Mouse (Mus musculus): ENCODE data around the gene Fap. TPM values are rescaled to one million over a fixed set of nuclear protein-coding genes. Genes with fewer than 3 reads are reported as not detected.

Gene Fap
- polyA plus RNA-seq, 1 experiment from 2014 or later: 1.5 TPM

DNA sequence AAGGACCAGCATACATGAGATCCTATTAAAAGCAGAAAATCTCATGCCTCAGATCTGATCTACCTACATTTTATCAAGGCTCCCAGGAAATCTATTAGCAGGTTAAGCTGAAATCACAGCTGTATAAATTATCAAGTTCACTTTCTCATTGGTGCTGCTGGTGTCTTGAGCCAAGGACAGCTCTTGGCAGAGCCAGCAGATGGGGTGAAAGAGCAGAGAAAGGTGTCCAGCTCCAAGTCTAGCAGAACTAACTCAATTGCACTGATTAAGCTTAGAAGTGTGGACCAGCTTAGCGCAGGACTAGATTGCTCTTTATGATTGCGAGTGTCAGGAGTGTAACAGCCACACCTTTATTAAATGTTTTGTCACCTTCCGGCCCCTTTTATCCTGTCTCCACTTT lies 89.0 kb downstream of the Fap start:
- Histone ChIP-seq H3K9me3 (ENCODE audit: control insufficient read depth, low read length) (no peaks in the 10 kb centered on the region), H3K9ac (ENCODE audit: low read depth, low read length) (no peak overlapping the region), H3K4me2 (ENCODE audit: low read length) (no peak overlapping the region), H3K4me1 (ENCODE audit: control insufficient read depth, insufficient read depth, low read depth, low read length) (no peaks in the 10 kb centered on the region), H3K27ac (ENCODE audit: low read depth, low read length) (no peak overlapping the region), H3K36me3 (ENCODE audit: control insufficient read depth, insufficient read depth, low read length) (no peaks in the 10 kb centered on the region), H3K27me3 (replicated peaks; ENCODE audit: control insufficient read depth, insufficient read depth, low read length) (no peaks in the 10 kb centered on the region), H3K4me3 (ENCODE audit: low read length) (no peak overlapping the region)
- WGBS: 93% methylated on average over 3 of the region's 3 CpGs
- ATAC-seq: no peak

DNA sequence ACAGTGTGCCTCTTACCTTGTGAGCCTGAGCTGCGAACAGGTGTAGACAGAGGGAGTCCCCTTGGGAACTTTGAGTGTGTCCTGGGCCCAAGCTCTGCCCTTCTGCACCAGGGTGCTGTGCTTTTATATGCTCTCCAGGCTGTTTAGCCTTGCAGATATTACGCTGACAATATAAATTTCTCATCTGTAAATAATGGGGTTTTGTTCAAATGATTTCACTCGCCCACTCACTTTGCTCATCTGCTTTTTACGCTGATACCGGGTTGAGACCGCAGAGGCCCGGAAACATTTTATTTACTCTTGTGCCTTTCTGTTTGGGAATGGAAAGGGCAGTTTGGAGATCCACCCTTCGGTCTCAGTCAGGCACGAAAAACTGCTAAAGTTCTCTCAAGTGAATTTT lies 90.3 kb downstream of the Fap start, which contains the start of gene Gcg:
Gene Gcg (minus strand): TSS at position 101 of the 400 bp plus-strand sequence.
- Histone ChIP-seq H3K4me1 (ENCODE audit: control insufficient read depth, insufficient read depth, low read depth, low read length) (no peaks in the 10 kb centered on the region), H3K27me3 (replicated peaks; ENCODE audit: control insufficient read depth, insufficient read depth, low read length) (no peaks in the 10 kb centered on the region), H3K36me3 (ENCODE audit: control insufficient read depth, insufficient read depth, low read length) (no peaks in the 10 kb centered on the region), H3K4me2 (ENCODE audit: low read length) (no peak within 1 kb of the TSS), H3K9ac (ENCODE audit: low read depth, low read length) (no peak within 1 kb of the TSS), H3K4me3 (ENCODE audit: low read length) (no peak within 1 kb of the TSS), H3K27ac (ENCODE audit: low read depth, low read length) (no peak within 1 kb of the TSS), H3K9me3 (ENCODE audit: control insufficient read depth, low read length) (no peaks in the 10 kb centered on the region)
- ATAC-seq: no peak
- WGBS: 80% methylated on average over 9 of the region's 9 CpGs

DNA sequence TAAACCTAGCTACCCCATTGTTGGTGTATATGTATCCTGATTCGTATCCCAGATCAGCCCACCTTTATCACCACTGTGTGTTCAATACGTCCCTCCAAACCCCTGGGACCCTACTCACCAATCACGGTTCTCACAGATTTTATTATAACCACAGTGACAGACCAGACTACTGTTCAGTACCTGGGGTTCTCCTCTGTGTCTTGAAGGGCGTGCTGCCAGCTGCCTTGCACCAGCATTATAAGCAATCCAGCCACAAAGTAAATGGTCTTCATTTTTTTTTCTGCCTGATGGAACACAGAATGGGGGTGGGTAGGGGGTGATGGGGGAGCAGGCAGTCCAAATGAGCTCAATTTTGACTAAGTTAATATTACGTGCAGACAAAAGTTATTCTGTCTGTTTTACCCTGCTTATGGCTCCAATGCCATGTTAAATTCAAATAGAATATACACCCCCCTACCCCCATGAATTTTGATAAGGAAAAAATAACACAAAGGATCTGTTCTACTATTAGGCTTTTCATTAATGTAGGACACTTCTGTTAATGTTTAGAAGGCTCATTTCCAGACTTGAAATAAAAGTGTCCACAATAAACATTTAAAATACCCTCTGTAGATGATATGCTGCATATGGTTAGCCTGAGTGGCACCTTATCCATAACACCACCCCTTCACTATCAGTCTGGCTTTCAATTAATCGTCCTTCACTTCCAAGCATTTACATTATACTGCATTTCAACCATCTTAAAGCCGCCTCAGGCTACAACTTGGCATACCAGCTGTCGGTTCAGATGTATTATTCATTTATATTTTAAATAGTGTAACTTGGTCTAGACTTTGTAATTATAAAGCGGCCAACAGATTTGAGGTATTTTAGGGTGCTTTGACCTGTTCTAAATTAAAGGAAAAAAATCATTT lies 93.3 kb downstream of the Fap start:
- WGBS: 68% methylated on average over 9 of the region's 9 CpGs
- no peaks in the 10 kb centered on the region for H3K27me3 ChIP-seq (replicated peaks; ENCODE audit: control insufficient read depth, insufficient read depth, low read length)
- no peak overlapping the region for H3K4me2 ChIP-seq (ENCODE audit: low read length)
- H3K36me3 ChIP-seq (ENCODE audit: control insufficient read depth, insufficient read depth, low read length): no peaks in the 10 kb centered on the region
- no peak overlapping the region for H3K9ac ChIP-seq (ENCODE audit: low read depth, low read length)
- peak; percentile 48; the same call in 1 of the 2 replicates for ATAC-seq
- H3K4me3 ChIP-seq (ENCODE audit: low read length): no peak overlapping the region
- H3K4me1 ChIP-seq (ENCODE audit: control insufficient read depth, insufficient read depth, low read depth, low read length): no peaks in the 10 kb centered on the region
- no peak overlapping the region for H3K27ac ChIP-seq (ENCODE audit: low read depth, low read length)
- H3K9me3 ChIP-seq (ENCODE audit: control insufficient read depth, low read length): no peaks in the 10 kb centered on the region

DNA sequence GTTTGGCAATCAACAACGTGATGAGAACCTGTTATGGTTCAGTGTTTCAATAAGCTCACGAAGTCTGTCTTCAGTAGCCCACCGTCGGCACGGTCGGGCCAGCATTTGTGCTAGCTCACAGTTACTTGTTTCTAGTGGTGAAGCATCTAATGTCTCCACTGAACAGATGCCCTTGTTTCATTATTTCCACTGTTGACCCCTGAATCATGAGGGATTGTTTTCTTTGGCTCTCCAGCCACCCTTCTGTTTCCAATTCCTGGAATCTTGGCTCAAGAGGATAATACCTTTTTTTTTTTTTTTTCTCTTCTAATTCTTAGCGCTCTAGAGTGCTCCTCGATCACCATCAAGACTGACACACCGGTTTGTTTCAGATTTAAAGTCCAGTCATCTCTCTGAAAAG lies 104.3 kb downstream of the Fap start:
- no peak overlapping the region for H3K9ac ChIP-seq (ENCODE audit: low read depth, low read length)

DNA sequence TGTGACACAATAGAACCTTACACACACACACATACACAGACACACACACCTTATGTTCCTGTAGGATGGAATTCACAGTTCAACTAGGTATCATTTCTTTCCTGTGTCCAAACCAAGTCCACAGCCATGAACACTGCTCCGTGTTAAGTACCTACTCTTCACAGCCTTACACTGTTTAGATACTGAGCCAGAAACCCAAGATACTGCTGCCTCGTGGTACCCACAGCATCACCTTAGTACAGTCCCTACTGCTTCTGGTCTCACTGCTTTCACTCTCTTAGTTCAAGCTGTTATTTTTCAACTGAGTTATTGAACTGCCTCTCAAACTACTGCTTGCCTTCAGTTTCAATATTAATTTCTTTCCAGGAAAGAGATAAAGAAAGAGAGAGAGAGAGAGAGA lies 110.6 kb downstream of the Fap start:
- H3K27ac ChIP-seq (ENCODE audit: low read depth, low read length): no peak overlapping the region
- H3K4me1 ChIP-seq (ENCODE audit: control insufficient read depth, insufficient read depth, low read depth, low read length): no peaks in the 10 kb centered on the region
- no peaks in the 10 kb centered on the region for H3K36me3 ChIP-seq (ENCODE audit: control insufficient read depth, insufficient read depth, low read length)
- no peak for ATAC-seq
- WGBS: 92% methylated on average over 2 of the region's 2 CpGs
- H3K4me3 ChIP-seq (ENCODE audit: low read length): no peak overlapping the region
- no peak overlapping the region for H3K9ac ChIP-seq (ENCODE audit: low read depth, low read length)
- no peaks in the 10 kb centered on the region for H3K27me3 ChIP-seq (replicated peaks; ENCODE audit: control insufficient read depth, insufficient read depth, low read length)
- H3K9me3 ChIP-seq (ENCODE audit: control insufficient read depth, low read length): no peaks in the 10 kb centered on the region
- H3K4me2 ChIP-seq (ENCODE audit: low read length): no peak overlapping the region

More for the DNA sequence above, 104.3 kb downstream of the Fap start:
- Histone ChIP-seq H3K4me3 (ENCODE audit: low read length) (no peak overlapping the region), H3K27me3 (replicated peaks; ENCODE audit: control insufficient read depth, insufficient read depth, low read length) (no peaks in the 10 kb centered on the region), H3K27ac (ENCODE audit: low read depth, low read length) (no peak overlapping the region), H3K4me1 (ENCODE audit: control insufficient read depth, insufficient read depth, low read depth, low read length) (no peaks in the 10 kb centered on the region), H3K4me2 (ENCODE audit: low read length) (no peak overlapping the region), H3K36me3 (ENCODE audit: control insufficient read depth, insufficient read depth, low read length) (no peaks in the 10 kb centered on the region), H3K9me3 (ENCODE audit: control insufficient read depth, low read length) (no peaks in the 10 kb centered on the region)
- 80% methylated on average over 9 of the region's 9 CpGs for WGBS
- no peak for ATAC-seq

DNA sequence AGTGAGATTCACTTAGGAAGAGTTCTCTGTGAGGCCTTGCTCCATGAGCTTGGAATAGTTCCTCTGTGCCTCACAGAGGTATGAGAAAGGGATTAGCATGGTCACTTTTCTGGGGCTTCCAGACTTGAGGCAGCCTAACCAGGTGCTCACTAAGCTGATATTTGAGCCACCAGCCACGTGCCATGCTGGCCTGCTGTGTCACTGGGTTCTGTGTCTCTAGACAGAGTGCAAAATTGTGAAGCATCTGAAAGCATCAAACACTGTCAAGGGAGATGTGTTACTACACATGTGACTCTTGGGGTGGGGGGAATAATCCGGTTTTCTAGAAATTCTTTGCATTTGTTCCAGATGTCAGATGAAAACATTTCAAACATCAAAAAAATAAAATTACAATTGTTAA lies 111.7 kb downstream of the Fap start:
- Histone ChIP-seq H3K4me2 (ENCODE audit: low read length) (no peak overlapping the region), H3K27me3 (replicated peaks; ENCODE audit: control insufficient read depth, insufficient read depth, low read length) (no peaks in the 10 kb centered on the region), H3K36me3 (ENCODE audit: control insufficient read depth, insufficient read depth, low read length) (no peaks in the 10 kb centered on the region), H3K4me1 (ENCODE audit: control insufficient read depth, insufficient read depth, low read depth, low read length) (no peaks in the 10 kb centered on the region), H3K27ac (ENCODE audit: low read depth, low read length) (no peak overlapping the region), H3K9me3 (ENCODE audit: control insufficient read depth, low read length) (no peaks in the 10 kb centered on the region), H3K4me3 (ENCODE audit: low read length) (no peak overlapping the region), H3K9ac (ENCODE audit: low read depth, low read length) (no peak overlapping the region)
- no peak for ATAC-seq
- WGBS: 82% methylated on average over 2 of the region's 2 CpGs

DNA sequence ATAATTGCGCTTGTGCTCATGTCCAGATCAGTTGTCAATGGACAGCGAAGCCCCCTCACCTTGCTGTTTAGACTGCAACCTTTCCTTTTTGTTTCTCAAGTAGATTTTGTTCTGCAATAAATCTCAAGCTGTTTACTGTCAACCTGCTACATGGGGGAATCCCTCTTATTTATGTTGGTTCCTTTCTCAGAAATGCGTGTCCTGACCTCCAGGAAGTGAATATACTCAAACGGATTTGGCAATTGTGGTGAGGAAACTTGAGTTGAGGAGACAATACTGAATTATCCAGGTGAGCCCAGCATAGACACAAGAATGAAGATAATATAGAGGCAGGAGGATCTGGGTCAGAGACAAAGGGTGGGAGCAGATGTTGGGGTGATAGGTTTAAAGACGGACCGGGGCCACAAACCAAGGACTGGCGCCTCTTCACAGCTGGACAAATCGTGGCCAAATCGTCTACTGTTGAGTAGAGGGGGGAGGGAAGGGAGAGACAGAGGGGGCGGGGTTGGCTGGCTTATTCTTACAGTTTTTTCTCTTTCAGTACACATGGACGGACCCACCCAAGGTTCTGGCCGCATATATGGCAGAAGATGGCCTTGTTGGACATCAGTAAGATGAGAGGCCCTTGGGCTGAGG lies 112.9 kb downstream of the Fap start:
- ATAC-seq: no peak
- no peaks in the 10 kb centered on the region for H3K27me3 ChIP-seq (replicated peaks; ENCODE audit: control insufficient read depth, insufficient read depth, low read length)
- H3K27ac ChIP-seq (ENCODE audit: low read depth, low read length): no peak overlapping the region
- H3K4me1 ChIP-seq (ENCODE audit: control insufficient read depth, insufficient read depth, low read depth, low read length): no peaks in the 10 kb centered on the region
- 85% methylated on average over 12 of the region's 12 CpGs for WGBS
- no peak overlapping the region for H3K4me2 ChIP-seq (ENCODE audit: low read length)
- H3K4me3 ChIP-seq (ENCODE audit: low read length): no peak overlapping the region
- H3K36me3 ChIP-seq (ENCODE audit: control insufficient read depth, insufficient read depth, low read length): no peaks in the 10 kb centered on the region
- no peak overlapping the region for H3K9ac ChIP-seq (ENCODE audit: low read depth, low read length)
- H3K9me3 ChIP-seq (ENCODE audit: control insufficient read depth, low read length): no peaks in the 10 kb centered on the region

DNA sequence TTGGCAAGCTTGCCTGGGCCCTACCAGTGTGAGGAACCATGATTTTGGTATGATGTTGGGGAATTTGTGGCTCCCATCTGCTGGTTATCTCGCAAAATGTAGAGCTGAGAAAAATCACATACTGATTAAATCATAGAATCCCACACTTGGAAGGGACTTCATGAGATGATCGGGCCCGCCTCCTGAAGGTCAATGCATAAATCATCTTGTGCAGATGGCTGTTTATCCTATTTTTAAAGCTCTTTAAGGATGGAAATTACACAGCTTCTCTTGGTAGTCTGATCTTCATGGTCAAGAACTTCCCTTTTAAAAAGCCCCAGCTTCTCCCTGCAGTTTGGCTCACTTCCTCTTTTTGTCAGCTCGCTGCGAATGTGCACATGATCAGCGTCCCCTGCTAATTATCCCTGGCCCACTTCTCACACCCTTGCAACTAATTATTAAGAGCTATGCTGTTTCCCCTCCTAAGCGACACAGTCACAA lies 113.6 kb downstream of the Fap start:
- Histone ChIP-seq H3K9me3 (ENCODE audit: control insufficient read depth, low read length) (no peaks in the 10 kb centered on the region), H3K4me2 (ENCODE audit: low read length) (no peak overlapping the region), H3K36me3 (ENCODE audit: control insufficient read depth, insufficient read depth, low read length) (no peaks in the 10 kb centered on the region), H3K27ac (ENCODE audit: low read depth, low read length) (no peak overlapping the region), H3K4me1 (ENCODE audit: control insufficient read depth, insufficient read depth, low read depth, low read length) (no peaks in the 10 kb centered on the region), H3K4me3 (ENCODE audit: low read length) (no peak overlapping the region), H3K9ac (ENCODE audit: low read depth, low read length) (no peak overlapping the region), H3K27me3 (replicated peaks; ENCODE audit: control insufficient read depth, insufficient read depth, low read length) (no peaks in the 10 kb centered on the region)
- WGBS: 76% methylated on average over 7 of the region's 7 CpGs
- 0 out of 2 replicates have a peak, but pooled peaks have one; percentile 20 for ATAC-seq

All from hindbrain, embryonic 16.5 days (tissue).